Mouse (Mus musculus): ENCODE measurements around the gene Eif2ak1.
A peak's percentile ranks its signal among the peaks of the same experiment; 100 is the strongest.

The Eif2ak1 gene

DNA sequence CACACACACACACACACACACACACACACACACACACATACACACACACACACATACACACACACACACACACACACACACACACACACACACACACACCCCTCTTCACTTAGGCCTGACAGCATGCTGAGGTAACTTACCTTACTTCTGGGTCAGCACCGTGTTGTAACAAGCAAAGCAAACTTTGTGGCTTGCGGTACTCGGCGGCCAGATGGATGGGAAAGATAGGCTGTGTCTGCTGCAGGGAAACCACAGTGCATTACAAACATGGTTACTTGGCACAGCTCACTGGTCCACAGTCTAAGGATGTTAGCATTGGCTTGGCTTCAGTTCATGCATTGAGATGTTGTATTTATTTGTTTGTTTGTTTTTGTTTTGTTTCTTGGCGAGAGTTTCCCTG is 75.8 kb downstream of the Eif2ak1 start:
- ATAC-seq (ENCODE audit: insufficient number of reproducible peaks, low FRiP score, low TSS enrichment) = no peak

GRCm38 (mm10) chr5:143897635-143898330 is 80.2 kb downstream of the Eif2ak1 start, which contains the start of gene Ankrd61:
Ankrd61 (minus strand) TSS chr5:143897685.
- ATAC-seq (ENCODE audit: insufficient number of reproducible peaks, low FRiP score, low TSS enrichment) = no peak

DNA sequence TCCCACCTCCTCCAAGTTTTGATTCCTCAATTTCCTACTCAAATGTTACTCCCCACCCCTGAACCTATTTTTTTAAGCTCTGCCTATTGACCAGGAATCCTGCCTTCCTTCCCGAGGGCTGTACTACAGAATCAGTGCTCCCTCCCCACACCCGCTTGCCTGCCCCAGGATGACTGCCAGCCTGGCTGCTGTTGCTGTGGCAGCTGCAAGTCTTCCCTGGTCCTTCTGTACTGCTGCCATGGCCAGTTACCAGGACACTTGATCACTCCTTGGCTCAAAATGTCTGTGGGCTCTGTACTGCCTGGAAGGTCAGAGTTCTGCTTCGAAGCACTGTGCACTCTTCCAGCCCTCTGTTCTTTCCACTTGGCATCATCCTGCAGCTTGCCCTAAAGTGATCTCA is 84.5 kb downstream of the Eif2ak1 start:
- no peak for ATAC-seq (ENCODE audit: insufficient number of reproducible peaks, low FRiP score, low TSS enrichment)

DNA sequence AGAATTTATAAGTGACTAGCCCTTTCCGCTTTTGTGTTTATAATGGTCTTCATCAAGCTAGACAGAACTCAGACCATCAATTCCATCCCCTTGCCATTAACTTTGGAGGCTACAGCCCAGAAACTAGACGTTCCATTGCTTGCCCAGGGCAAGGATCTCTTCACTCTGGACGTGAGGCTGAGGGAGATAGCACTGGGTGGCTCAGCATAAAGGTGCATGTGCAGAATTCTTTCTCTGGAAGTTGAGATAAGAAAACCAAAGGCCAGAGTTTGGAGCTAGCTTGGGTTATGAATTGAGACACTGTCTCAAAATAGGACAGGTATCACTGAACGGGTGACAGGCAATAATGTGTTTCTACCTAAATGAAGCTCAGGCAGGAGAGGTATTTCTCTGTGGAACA is 86.2 kb downstream of the Eif2ak1 start:
- ATAC-seq (ENCODE audit: insufficient number of reproducible peaks, low FRiP score, low TSS enrichment) = no peak

DNA sequence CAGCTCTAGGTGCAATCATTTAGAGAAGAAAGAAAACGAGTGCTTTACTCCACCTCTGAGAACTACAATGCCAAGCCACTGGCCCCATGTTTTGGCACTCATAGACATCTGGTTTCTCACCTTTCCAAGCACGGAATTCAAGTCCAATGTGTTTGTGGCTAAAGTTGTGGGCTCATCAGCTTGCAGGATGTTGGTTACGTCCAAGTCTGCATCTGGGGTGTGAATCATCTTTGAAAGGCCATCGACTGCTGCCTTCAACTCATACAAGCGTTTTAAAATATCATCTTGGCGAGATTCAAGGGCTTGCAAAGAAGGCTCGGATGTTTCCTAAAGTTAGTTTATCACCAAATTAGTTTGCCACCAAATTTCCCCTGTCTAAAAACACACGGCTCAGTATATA is 88.8 kb downstream of the Eif2ak1 start:
- no peak for ATAC-seq (ENCODE audit: insufficient number of reproducible peaks, low FRiP score, low TSS enrichment)

GRCm38 (mm10) chr5:143908926-143909325 is 91.3 kb downstream of the Eif2ak1 start:
- ATAC-seq (ENCODE audit: insufficient number of reproducible peaks, low FRiP score, low TSS enrichment) = no peak

GRCm38 (mm10) chr5:143909417-143910400 is 92.1 kb downstream of the Eif2ak1 start, which contains the start of the genes Aimp2 and Pms2:
Aimp2 (minus strand) TSS chr5:143909847.
Pms2 (plus strand) TSS chr5:143909964.
- ATAC-seq (ENCODE audit: insufficient number of reproducible peaks, low FRiP score, low TSS enrichment) = peak; percentile 98

DNA sequence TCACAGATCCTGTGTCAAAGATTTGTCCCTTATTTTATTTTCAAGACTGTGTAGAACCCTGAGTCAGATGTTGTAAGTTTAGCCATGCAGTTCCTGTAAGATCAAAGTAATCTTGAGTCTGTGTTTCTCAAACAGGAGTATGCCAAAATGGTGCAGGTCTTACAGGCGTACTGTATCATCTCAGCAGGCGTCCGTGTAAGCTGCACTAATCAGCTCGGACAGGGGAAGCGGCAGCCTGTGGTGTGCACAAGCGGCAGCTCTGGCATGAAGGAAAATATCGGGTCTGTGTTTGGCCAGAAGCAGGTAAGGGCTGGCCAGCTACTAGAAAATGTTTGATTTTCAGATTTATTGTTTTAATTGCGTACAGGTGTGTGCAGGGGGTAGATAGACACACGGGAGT is 98.6 kb downstream of the Eif2ak1 start:
- ATAC-seq (ENCODE audit: insufficient number of reproducible peaks, low FRiP score, low TSS enrichment) = no peak

DNA sequence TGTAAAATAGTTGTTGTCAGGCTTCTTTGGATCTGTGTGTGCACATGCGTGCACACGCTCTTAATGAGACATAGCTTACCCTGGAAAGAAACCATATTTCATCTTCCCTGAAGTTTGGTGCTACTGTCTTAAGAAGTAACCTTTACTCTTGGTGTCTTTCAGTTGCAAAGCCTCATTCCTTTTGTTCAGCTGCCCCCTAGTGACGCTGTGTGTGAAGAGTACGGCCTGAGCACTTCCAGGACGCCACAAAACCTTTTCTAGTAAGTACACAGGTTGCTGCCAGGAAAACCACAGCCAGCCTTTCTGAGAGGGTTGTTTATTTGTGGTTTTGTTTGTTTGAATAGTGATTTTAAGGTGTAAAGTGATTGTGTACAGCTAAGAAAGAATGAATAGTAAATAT is 99.8 kb downstream of the Eif2ak1 start:
- ATAC-seq (ENCODE audit: insufficient number of reproducible peaks, low FRiP score, low TSS enrichment) = no peak

DNA sequence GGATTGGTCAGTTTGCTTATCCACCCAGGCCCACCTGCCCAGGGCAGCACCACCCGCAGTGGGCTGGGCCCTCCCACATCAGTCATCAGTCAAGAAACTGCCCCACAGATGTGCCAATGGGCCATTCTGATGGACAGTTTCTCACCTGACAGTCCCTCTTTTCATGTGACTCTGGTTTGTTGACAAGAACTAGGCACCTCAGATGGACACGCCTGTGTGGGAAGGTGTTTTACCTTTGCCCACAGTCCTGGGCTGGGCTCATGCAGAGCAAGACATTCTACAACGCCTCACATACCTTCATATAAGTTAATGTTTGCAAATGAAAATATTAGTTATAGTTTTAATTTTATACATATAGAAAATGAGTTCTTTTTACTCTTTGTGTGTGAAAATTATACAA is 100.5 kb downstream of the Eif2ak1 start:
- ATAC-seq (ENCODE audit: insufficient number of reproducible peaks, low FRiP score, low TSS enrichment) = no peak

DNA sequence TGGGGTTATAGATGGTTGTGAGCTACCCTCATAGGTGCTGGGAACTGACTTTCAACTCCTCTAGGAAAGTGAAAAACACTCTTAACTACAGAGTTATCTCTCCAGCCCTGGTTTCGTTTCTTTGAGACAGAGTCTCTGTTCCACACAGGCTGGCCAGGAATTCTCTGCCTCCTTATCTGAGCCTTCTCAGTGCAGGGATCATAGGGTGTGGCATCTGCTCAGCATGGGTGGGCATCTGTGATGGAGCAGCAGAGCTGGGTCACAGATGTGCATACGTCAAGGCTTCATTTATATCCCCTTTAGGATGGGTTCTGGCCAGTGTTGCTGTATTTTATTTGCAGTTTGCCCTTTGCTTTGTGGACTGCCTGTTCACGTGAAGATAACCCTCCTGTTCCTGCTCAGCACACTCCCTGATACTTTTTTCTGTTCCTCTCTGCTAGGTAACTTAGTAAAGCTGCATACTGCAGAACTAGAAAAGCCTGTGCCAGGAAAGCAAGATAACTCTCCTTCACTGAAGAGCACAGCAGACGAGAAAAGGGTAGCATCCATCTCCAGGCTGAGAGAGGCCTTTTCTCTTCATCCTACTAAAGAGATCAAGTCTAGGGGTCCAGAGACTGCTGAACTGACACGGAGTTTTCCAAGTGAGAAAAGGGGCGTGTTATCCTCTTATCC is 107.3 kb downstream of the Eif2ak1 start:
- ATAC-seq (ENCODE audit: insufficient number of reproducible peaks, low FRiP score, low TSS enrichment) = no peak

DNA sequence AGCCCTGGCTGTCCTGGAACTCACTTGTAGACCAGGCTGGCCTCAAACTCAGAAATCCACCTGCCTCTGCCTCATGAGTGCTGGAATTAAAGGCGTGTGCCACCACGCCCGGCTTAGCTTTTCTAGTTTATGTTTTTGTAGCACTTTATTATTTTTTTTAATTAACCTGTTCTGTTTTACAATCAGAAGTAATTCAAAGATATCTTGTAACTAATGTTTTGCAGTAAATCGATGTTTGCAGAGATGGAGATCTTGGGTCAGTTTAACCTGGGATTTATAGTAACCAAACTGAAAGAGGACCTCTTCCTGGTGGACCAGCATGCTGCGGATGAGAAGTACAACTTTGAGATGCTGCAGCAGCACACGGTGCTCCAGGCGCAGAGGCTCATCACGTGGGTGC is 110.3 kb downstream of the Eif2ak1 start, which contains the start of gene Gm42421:
TSS of gene Gm42421 (plus strand) at position 301 of the 400 bp plus-strand sequence.
- ATAC-seq (ENCODE audit: insufficient number of reproducible peaks, low FRiP score, low TSS enrichment) = no peak

GRCm38 (mm10) chr5:143929291-143929690 is 111.7 kb downstream of the Eif2ak1 start:
- ATAC-seq (ENCODE audit: insufficient number of reproducible peaks, low FRiP score, low TSS enrichment) = no peak

- ATAC-seq (ENCODE audit: insufficient number of reproducible peaks, low FRiP score, low TSS enrichment) = no peak
These were observed 113.1 kb downstream of the Eif2ak1 start for GRCm38 (mm10) chr5:143930656-143931055.

DNA sequence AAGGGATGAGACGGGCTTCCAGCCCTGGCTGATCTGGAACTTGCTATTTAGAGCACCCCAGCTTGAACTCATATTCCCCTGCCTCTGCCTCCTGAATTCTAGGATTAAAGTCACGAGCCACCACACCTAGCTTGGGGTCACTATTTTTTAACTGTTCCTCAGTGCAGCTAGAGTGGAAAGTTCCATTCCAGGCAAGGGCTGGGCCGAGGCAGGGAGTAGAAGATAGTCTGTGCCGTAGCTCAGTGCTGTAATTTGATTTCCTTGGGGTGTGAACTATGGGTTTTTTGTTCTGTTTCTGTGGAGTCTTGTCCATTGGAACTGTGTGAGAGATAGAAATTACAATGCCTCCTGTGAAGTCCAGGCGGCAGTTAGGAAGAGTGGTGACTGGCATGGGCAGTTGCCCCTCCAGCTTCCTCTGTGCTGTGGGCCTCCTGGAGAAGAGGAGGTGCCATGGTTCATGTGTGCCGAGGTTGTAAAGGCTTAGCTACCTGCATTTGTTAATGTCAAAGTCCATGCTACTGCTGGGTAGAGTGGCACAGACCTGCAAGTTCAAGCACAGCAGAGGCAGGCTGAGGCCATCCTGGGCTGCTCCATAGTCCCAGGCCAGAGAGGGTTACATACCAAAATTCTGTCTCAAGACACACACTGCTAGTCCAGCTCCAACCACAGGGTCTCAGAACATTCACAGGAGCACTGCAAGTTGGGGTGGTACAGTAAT is 114.4 kb downstream of the Eif2ak1 start:
- no peak for ATAC-seq (ENCODE audit: insufficient number of reproducible peaks, low FRiP score, low TSS enrichment)

DNA sequence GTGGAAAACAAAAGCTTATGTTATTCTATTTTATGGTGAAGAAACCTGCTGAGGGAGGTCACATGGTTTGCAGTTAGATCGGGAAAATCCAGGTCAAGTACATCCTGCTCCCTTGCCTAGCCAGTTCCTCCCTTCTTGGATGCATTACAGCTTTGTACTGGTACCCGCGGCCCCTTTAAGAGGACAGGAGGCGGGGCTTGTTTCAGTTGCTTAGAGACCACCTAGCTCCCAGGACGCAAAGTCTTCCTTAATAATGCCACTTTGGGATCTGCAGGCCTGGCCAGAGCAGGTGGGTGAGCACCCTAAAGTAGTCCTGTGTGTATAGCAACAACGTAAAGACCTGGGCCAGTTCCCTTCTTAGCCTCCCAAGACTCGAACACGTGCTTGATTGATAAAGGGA is 115.2 kb downstream of the Eif2ak1 start, which contains the start of gene Rsph10b:
TSS of gene Rsph10b (plus strand) at position 205 of the 400 bp plus-strand sequence.
- ATAC-seq (ENCODE audit: insufficient number of reproducible peaks, low FRiP score, low TSS enrichment) = no peak

DNA sequence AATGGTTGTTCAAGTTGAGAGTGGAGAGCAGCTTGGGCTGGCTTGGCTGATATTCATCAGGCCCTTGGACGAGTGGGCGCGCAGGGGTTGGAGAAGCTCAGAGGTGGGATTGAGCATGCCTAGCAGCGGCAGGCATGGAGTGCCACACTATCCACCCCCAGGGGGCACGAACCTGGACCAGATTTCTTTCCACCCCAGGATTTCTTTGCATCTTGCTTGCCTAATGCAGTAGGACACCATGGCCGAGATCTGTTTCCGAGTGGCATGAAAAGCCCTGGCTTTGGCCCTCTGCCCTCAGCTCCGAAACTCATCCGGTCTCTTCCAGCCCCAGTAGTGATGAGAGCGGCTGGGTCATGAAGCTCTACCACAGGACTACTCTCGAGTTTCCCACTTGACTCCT is 115.8 kb downstream of the Eif2ak1 start:
- ATAC-seq (ENCODE audit: insufficient number of reproducible peaks, low FRiP score, low TSS enrichment) = no peak

GRCm38 (mm10) chr5:143933875-143934274 is 116.3 kb downstream of the Eif2ak1 start:
- no peak for ATAC-seq (ENCODE audit: insufficient number of reproducible peaks, low FRiP score, low TSS enrichment)

DNA sequence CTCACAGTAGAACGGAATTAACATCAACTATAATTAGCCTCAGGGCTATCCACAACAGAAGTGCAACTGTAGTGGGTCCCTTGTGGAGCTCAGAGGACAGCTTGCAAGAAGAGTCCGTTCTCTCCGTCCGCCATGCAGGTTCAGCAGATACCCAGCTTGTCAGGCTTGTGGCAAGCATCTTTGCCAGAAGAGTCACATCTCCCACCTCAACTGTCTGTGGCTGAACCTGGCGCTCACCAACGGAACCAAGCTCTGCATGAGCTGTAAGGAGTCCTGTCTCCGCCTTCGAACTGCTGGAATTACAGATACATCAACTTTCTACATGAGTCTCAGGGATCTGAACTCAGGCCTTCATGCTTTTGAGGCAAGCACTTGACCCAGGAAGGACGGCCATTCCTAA is 118.6 kb downstream of the Eif2ak1 start:
- no peak for ATAC-seq (ENCODE audit: insufficient number of reproducible peaks, low FRiP score, low TSS enrichment)

DNA sequence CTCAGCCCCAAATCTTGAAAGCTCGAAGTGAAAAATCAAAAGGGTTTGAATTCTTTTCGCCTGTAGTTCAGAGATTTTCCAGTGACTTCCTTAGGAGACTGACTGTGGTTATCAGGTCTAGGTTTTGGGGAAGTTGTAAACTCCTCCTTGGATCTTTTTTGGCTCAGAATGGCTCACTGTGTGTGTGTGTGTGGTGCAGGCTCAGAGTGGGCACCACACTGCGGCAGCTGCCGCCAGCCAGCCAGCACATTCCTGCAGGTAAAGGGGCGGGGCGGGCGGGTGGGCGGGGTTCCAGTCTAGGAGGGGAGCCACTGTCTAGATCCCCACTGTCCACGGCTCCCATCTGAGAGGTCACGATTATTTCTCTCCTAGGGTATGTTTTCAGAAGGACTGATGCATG is 124.0 kb downstream of the Eif2ak1 start:
- ATAC-seq (ENCODE audit: insufficient number of reproducible peaks, low FRiP score, low TSS enrichment) = no peak

Measured in cerebellum, adult (tissue).